In the genomic region with DNA sequence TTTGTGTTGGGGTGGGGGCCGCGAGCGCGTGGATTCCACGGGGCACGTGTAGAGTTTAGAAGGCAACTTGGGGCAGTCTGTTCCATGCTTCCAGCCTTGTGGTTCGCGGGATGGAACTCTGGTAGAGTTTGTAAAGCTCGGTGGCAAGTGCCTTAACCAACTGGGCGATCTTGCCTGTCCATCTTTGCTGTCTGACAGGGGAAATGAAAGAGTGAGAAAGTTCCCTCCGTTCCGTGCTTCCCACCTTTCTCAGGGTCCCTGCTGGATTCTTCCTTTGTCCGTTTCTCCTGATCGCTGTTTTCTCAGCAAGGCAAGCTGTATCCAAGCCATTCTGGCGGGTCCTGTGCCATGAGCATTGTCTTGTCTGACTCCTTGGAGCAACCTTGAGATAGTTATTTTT, we compare ENCODE assay signal across 8 mouse cellular contexts. TPM values are rescaled to one million over a fixed set of nuclear protein-coding genes. Genes with fewer than 3 reads are reported as not detected.
A peak's percentile ranks its signal among the peaks of the same experiment; 100 is the strongest.
DNase-seq lines count a peak whose midpoint lies in the region; ATAC-seq and TF ChIP-seq lines count a peak whose summit lies in the region.

No protein-coding gene starts in this region.

- intact Hi-C loops in left cerebral cortex, postnatal 4 days (cut with DNase I): no loop called here

- peak; percentile 9; the same call in 1 of the 2 replicates for ATAC-seq in lung, embryonic 14.5 days (ENCODE audit: insufficient read depth)
- ATAC-seq in intestine, embryonic 15.5 days: peak; percentile 56

- DNase-seq in lung, embryonic 14.5 days: peak; percentile 49
- no peak for DNase-seq in lung, postnatal 14 days
- DNase-seq in embryonic facial prominence, embryonic 10.5 days (ENCODE audit: low spot score): no peak
- DNase-seq in neural tube, embryonic 10.5 days (ENCODE audit: extremely low spot score, low spot score): peak; percentile 59
- DNase-seq in cerebellum, adult 9-11 months: no peak
- no peak for DNase-seq in left cerebral cortex, postnatal 4 days
- no peak for DNase-seq in layer of hippocampus, adult 9-11 months

- no peak overlapping the region for H3K27ac ChIP-seq in lung, embryonic 14.5 days (ENCODE audit: low read depth)
- peak overlapping the region; percentile 96 for H3K27ac ChIP-seq in embryonic facial prominence, embryonic 10.5 days (replicated peaks)
- no peak overlapping the region for H3K27ac ChIP-seq in intestine, embryonic 15.5 days

- 2% methylated on average over 15 of the region's 15 CpGs for WGBS in lung, embryonic 14.5 days
- 9% methylated on average over 15 of the region's 15 CpGs for WGBS in embryonic facial prominence, embryonic 10.5 days
- WGBS in intestine, embryonic 15.5 days: 3% methylated on average over 15 of the region's 15 CpGs

- peaks cover 12% of the 10 kb centered on the region; the same call in 1 of the 2 replicates for H3K27me3 ChIP-seq in lung, embryonic 14.5 days (ENCODE audit: insufficient read depth, low read length)
- peaks cover 35% of the 10 kb centered on the region for H3K27me3 ChIP-seq in embryonic facial prominence, embryonic 10.5 days (replicated peaks; ENCODE audit: low read depth, poor library complexity, severe bottlenecking)
- peaks cover 5% of the 10 kb centered on the region for H3K27me3 ChIP-seq in intestine, embryonic 15.5 days (replicated peaks)

- peaks cover 9% of the 10 kb centered on the region for H3K4me1 ChIP-seq in lung, embryonic 14.5 days (ENCODE audit: insufficient read depth)
- peaks cover 27% of the 10 kb centered on the region for H3K4me1 ChIP-seq in embryonic facial prominence, embryonic 10.5 days
- H3K4me1 ChIP-seq in intestine, embryonic 15.5 days (replicated peaks): 0 out of 2 replicates have a peak, but pooled peaks cover 6% of the 10 kb centered on the region

- H3K4me3 ChIP-seq in lung, embryonic 14.5 days (ENCODE audit: low read depth, low read length): peak overlapping the region; percentile 80
- H3K4me3 ChIP-seq in embryonic facial prominence, embryonic 10.5 days: peak overlapping the region; percentile 75
- peak overlapping the region; percentile 80 for H3K4me3 ChIP-seq in intestine, embryonic 15.5 days (replicated peaks)

- H3K9ac ChIP-seq in lung, embryonic 14.5 days: peak overlapping the region; percentile 90
- peak overlapping the region; percentile 86 for H3K9ac ChIP-seq in intestine, embryonic 15.5 days

- no peaks in the 10 kb centered on the region for H3K9me3 ChIP-seq in lung, embryonic 14.5 days (ENCODE audit: low read depth, low read length)
- H3K9me3 ChIP-seq in embryonic facial prominence, embryonic 10.5 days: no peaks in the 10 kb centered on the region
- H3K9me3 ChIP-seq in intestine, embryonic 15.5 days: no peaks in the 10 kb centered on the region

- H3K36me3 ChIP-seq in lung, embryonic 14.5 days (ENCODE audit: insufficient read depth): peaks cover 14% of the 10 kb centered on the region
- H3K36me3 ChIP-seq in embryonic facial prominence, embryonic 10.5 days (replicated peaks): peaks cover 33% of the 10 kb centered on the region
- H3K36me3 ChIP-seq in intestine, embryonic 15.5 days: no peaks in the 10 kb centered on the region

- no peak for TF ChIP-seq CTCF in lung, embryonic 14.5 days (IDR thresholded peaks at IDR 0.05; ENCODE audit: low read depth)

- H3K4me2 ChIP-seq in lung, embryonic 14.5 days: peak overlapping the region; percentile 93
- peak overlapping the region; percentile 89 for H3K4me2 ChIP-seq in intestine, embryonic 15.5 days (replicated peaks)

RNA-seq across cellular contexts. Expression of a gene that starts 0.7 kb away (rescaled TPM):
- polyA plus RNA-seq in lung, embryonic 14.5 days (2014; fragmentation: Nextera tagmentation; extraction: Ambion mirVana): 49.0 and 49.8 TPM in 2 replicates
- polyA plus RNA-seq in embryonic facial prominence, embryonic 10.5 days (2016; fragmentation: Nextera tagmentation; extraction: Ambion mirVana): 64.2 and 67.5 TPM in 2 replicates
- 37.6 and 39.6 TPM in 2 replicates for polyA plus RNA-seq in intestine, embryonic 15.5 days (2015; fragmentation: Nextera tagmentation; extraction: Ambion mirVana)
- 10 to 100 TPM; 19.2 to 21.9 TPM for total RNA-seq in left cerebral cortex, postnatal 4 days (2021)

RNA-seq across cellular contexts. Expression of a gene that starts 10.8 kb away (rescaled TPM):
- polyA plus RNA-seq in lung, embryonic 14.5 days (2014; fragmentation: Nextera tagmentation; extraction: Ambion mirVana): 3.1 and 4.4 TPM in 2 replicates
- 17.2 and 23.6 TPM in 2 replicates for polyA plus RNA-seq in embryonic facial prominence, embryonic 10.5 days (2016; fragmentation: Nextera tagmentation; extraction: Ambion mirVana)
- 5.1 and 5.7 TPM in 2 replicates for polyA plus RNA-seq in intestine, embryonic 15.5 days (2015; fragmentation: Nextera tagmentation; extraction: Ambion mirVana)
- total RNA-seq in left cerebral cortex, postnatal 4 days (2021): under 1 TPM; 0.84 to 0.97 TPM

Comparison
In these comparisons a context has a peak if more than half of its experiments do, and no peak if none do; other contexts are left out.
1. DNase-seq: peak in lung, embryonic 14.5 days (single experiment) and neural tube, embryonic 10.5 days (single experiment); none in lung, postnatal 14 days (single experiment), embryonic facial prominence, embryonic 10.5 days (single experiment), cerebellum, adult 9-11 months (single experiment), left cerebral cortex, postnatal 4 days (single experiment) and layer of hippocampus, adult 9-11 months (single experiment).
2. Peak in every context shown above with its lines, with median percentiles within 50 percentile points of each other: H3K4me3 ChIP-seq.